Mouse (Mus musculus): Measurements from ENCODE around the gene Slfn1. TPM values are rescaled to one million over a fixed set of nuclear protein-coding genes. Genes with fewer than 3 reads are reported as not detected.

The Slfn1 gene
- polyA plus RNA-seq, 2 experiments from 2014 or later, result 247 to 270 TPM

Other genes starting within 250 kb of the Slfn1 start
- 10 to 100 TPM in 1 of 2 experiments, 1 to 10 TPM in 1; 8.6 to 10.2 TPM for gene Rffl, start 245.6 kb upstream of the Slfn1 start, polyA plus RNA-seq (2017; shearing (Covaris generic))
- 10 to 100 TPM; 26.7 to 35.3 TPM for gene Rad51d, start 226.2 kb upstream of the Slfn1 start, polyA plus RNA-seq (2017; shearing (Covaris generic))
- gene Fndc8, start 224.7 kb upstream of the Slfn1 start, polyA plus RNA-seq (2017; shearing (Covaris generic)), result under 1 TPM in 1 of 2 experiments, not detected in 1; 0.24 TPM
- 10 to 100 TPM; 44.3 to 71.1 TPM for gene Nle1, start 208.4 kb upstream of the Slfn1 start, polyA plus RNA-seq (2017; shearing (Covaris generic))
- under 1 TPM in 1 of 2 experiments, not detected in 1; 0.12 TPM for gene Unc45b, start 206.3 kb upstream of the Slfn1 start, polyA plus RNA-seq (2017; shearing (Covaris generic))
- gene Slfn5, start 165.5 kb upstream of the Slfn1 start, polyA plus RNA-seq (2017; shearing (Covaris generic)), result 10 to 100 TPM; 30.3 to 39.4 TPM
- 10 to 100 TPM; 10.7 to 17.9 TPM for gene Slfn9, start 125.0 kb upstream of the Slfn1 start, polyA plus RNA-seq (2017; shearing (Covaris generic))
- gene Slfn8, start 96.0 kb upstream of the Slfn1 start, polyA plus RNA-seq (2017; shearing (Covaris generic)), result 100 to 1,000 TPM; 109 to 141 TPM
- gene Slfn2, start 51.7 kb upstream of the Slfn1 start, polyA plus RNA-seq (2017; shearing (Covaris generic)), result 100 to 1,000 TPM; 806 to 834 TPM
- gene Slfn4, start 58.3 kb downstream of the Slfn1 start, polyA plus RNA-seq (2017; shearing (Covaris generic)), result under 1 TPM; 0.27 to 0.28 TPM
- 1 to 10 TPM; 3.2 to 4.8 TPM for gene Slfn3, start 74.5 kb downstream of the Slfn1 start, polyA plus RNA-seq (2017; shearing (Covaris generic))
- not detected for gene Slfn14, start 169.9 kb downstream of the Slfn1 start, polyA plus RNA-seq (2017; shearing (Covaris generic))
- gene Ap2b1, start 182.2 kb downstream of the Slfn1 start, polyA plus RNA-seq (2017; shearing (Covaris generic)), result 10 to 100 TPM; 52.3 to 63.9 TPM
- gene Pex12, start 185.7 kb downstream of the Slfn1 start, polyA plus RNA-seq (2017; shearing (Covaris generic)), result 10 to 100 TPM; 12.5 TPM